Mouse (Mus musculus) T-helper 2 cell (primary cell): ENCODE measurements around the gene Shisal1.

Experiments used
- in situ Hi-C: fragments of 300-600 bp; cut with MboI, MseI; formaldehyde crosslinking; loops from one replicate; pipeline ENCODE4 v1.15.1; 2025; ENCODE audit warnings: high pct_unique_total_duplicates

Shisal1 gene

GRCm38 (mm10) chr15:84446997-84447396, at the start of gene Shisal1:
Shisal1 (minus strand) TSS chr15:84447097.
- in situ Hi-C loops: no loop called here

- in situ Hi-C loops: no loop called here
Observed at GRCm38 (mm10) chr15:84490486-84490885, 43.6 kb upstream of the Shisal1 start.

- in situ Hi-C loops: no loop called here
Observed at GRCm38 (mm10) chr15:84484255-84484654, 37.4 kb upstream of the Shisal1 start.

- in situ Hi-C loops: no loop called here
Observed at GRCm38 (mm10) chr15:84483622-84484021, 36.7 kb upstream of the Shisal1 start.

GRCm38 (mm10) chr15:84481259-84481877, 34.5 kb upstream of the Shisal1 start:
- in situ Hi-C loops: no loop called here

GRCm38 (mm10) chr15:84469391-84469790, 22.5 kb upstream of the Shisal1 start:
- in situ Hi-C loops: no loop called here

GRCm38 (mm10) chr15:84467761-84468160, 20.9 kb upstream of the Shisal1 start:
- in situ Hi-C loops: no loop called here

GRCm38 (mm10) chr15:84466458-84467267, 19.8 kb upstream of the Shisal1 start:
- in situ Hi-C loops: no loop called here

GRCm38 (mm10) chr15:84461429-84461828, 14.5 kb upstream of the Shisal1 start:
- in situ Hi-C loops: no loop called here

GRCm38 (mm10) chr15:84458983-84459382, 12.1 kb upstream of the Shisal1 start:
- in situ Hi-C loops: no loop called here

GRCm38 (mm10) chr15:84455286-84455685, 8.4 kb upstream of the Shisal1 start:
- in situ Hi-C loops: no loop called here

- in situ Hi-C loops: no loop called here
Observed at GRCm38 (mm10) chr15:84453091-84453490, 6.2 kb upstream of the Shisal1 start.

- in situ Hi-C loops: no loop called here
Observed at GRCm38 (mm10) chr15:84450441-84451183, 3.7 kb upstream of the Shisal1 start.

- in situ Hi-C loops: no loop called here
Observed at GRCm38 (mm10) chr15:84445812-84446716, 833 bp downstream of the Shisal1 start.

- in situ Hi-C loops: no loop called here
Observed at GRCm38 (mm10) chr15:84444181-84444580, 2.7 kb downstream of the Shisal1 start.

- in situ Hi-C loops: no loop called here
Observed at GRCm38 (mm10) chr15:84443631-84444030, 3.3 kb downstream of the Shisal1 start.

GRCm38 (mm10) chr15:84441682-84442315, 5.1 kb downstream of the Shisal1 start:
- in situ Hi-C loops: no loop called here

GRCm38 (mm10) chr15:84440820-84441219, 6.1 kb downstream of the Shisal1 start:
- in situ Hi-C loops: no loop called here

GRCm38 (mm10) chr15:84433586-84434185, 13.2 kb downstream of the Shisal1 start:
- in situ Hi-C loops: no loop called here

GRCm38 (mm10) chr15:84430482-84430881, 16.4 kb downstream of the Shisal1 start:
- in situ Hi-C loops: no loop called here
